Mouse (Mus musculus) erythroblast, embryonic 14.5 days (primary cell): ENCODE results near the gene Zfand6.

Experiments used
- GATA1 ChIP-seq: IDR thresholded peaks from 2 replicates; pipeline ENCODE4 v1.6.1; 2012; ENCODE audit warnings: low read length, inconsistent platforms, mixed read lengths
- TAL1 ChIP-seq: IDR thresholded peaks from 3 replicates; pipeline ENCODE4 v1.6.1; 2012; ENCODE audit warnings: low read length, inconsistent platforms, mixed read lengths

DNA sequence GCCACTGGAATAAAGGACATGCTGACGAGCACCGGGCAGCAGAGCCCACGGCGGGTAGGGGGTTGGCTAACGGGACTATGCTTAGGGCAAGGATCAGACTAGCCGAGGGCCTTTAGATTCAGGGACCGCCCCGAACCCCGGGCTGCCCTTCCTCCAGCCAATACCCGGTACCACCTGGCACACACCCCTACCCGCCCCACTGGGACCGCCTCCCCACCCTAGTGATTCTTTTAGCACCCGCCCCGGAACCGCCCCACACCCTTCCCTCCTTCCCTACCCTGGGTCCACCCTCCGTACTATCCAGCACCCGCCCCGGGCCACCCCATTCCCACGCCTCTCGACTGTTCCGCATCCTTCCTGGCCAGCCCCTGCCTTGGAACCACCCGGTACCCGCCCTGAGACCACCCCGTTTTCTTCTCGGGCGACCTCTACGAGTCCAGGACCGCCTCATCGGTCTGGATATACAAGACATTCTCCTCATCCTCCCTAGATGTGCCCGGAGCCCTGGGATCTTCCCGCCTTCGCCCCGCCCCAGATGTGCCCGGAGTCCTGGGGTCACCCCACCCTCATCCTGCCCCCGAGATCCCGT lies 84.0 kb downstream of the Zfand6 start:
- TF ChIP-seq GATA1 (no peak), TAL1 (no peak)
